Mouse (Mus musculus) kidney, adult 9 months (tissue): Measurements from ENCODE around the gene Izumo1r.

Source experiments
- DNase-seq: peaks from one replicate; pipeline ENCODE4 v3.0.0; 2022

The Izumo1r gene

GRCm38 (mm10) chr9:14903581-14904378, at the start of gene Izumo1r:
Gene Izumo1r (minus strand): TSS chr9:14903949.
- no peak for DNase-seq

- DNase-seq = no peak
Observed at GRCm38 (mm10) chr9:14951072-14951471, 47.3 kb upstream of the Izumo1r start.

- no peak for DNase-seq
Observed at GRCm38 (mm10) chr9:14948843-14949242, 45.1 kb upstream of the Izumo1r start.

- DNase-seq = no peak
Observed at GRCm38 (mm10) chr9:14946677-14947076, 42.9 kb upstream of the Izumo1r start.

GRCm38 (mm10) chr9:14945919-14946318, 42.2 kb upstream of the Izumo1r start:
- no peak for DNase-seq

GRCm38 (mm10) chr9:14942143-14942720, 38.5 kb upstream of the Izumo1r start:
- no peak for DNase-seq

GRCm38 (mm10) chr9:14939610-14940009, 35.9 kb upstream of the Izumo1r start:
- no peak for DNase-seq

- no peak for DNase-seq
Observed at GRCm38 (mm10) chr9:14937308-14937707, 33.6 kb upstream of the Izumo1r start.

GRCm38 (mm10) chr9:14934851-14935250, 31.1 kb upstream of the Izumo1r start:
- no peak for DNase-seq

GRCm38 (mm10) chr9:14931943-14932342, 28.2 kb upstream of the Izumo1r start:
- DNase-seq = no peak

GRCm38 (mm10) chr9:14931211-14931610, 27.5 kb upstream of the Izumo1r start:
- DNase-seq = no peak

- DNase-seq = no peak
Observed at GRCm38 (mm10) chr9:14926593-14926992, 22.8 kb upstream of the Izumo1r start.

- DNase-seq = no peak
Observed at GRCm38 (mm10) chr9:14923625-14924024, 19.9 kb upstream of the Izumo1r start.

GRCm38 (mm10) chr9:14921971-14922560, 18.3 kb upstream of the Izumo1r start:
- no peak for DNase-seq

GRCm38 (mm10) chr9:14921254-14921653, 17.5 kb upstream of the Izumo1r start:
- DNase-seq = no peak

- DNase-seq = no peak
Observed at GRCm38 (mm10) chr9:14920608-14921007, 16.9 kb upstream of the Izumo1r start.

GRCm38 (mm10) chr9:14918825-14919668, 15.3 kb upstream of the Izumo1r start:
- no peak for DNase-seq

- DNase-seq = no peak
Observed at GRCm38 (mm10) chr9:14917661-14918060, 13.9 kb upstream of the Izumo1r start.

GRCm38 (mm10) chr9:14912037-14912436, 8.3 kb upstream of the Izumo1r start:
- no peak for DNase-seq

GRCm38 (mm10) chr9:14909981-14910380, 6.2 kb upstream of the Izumo1r start:
- DNase-seq = no peak

GRCm38 (mm10) chr9:14907816-14908415, 4.2 kb upstream of the Izumo1r start:
- no peak for DNase-seq

- no peak for DNase-seq
Observed at GRCm38 (mm10) chr9:14905956-14906355, 2.2 kb upstream of the Izumo1r start.
